Mouse (Mus musculus): ENCODE results near the gene Tmem160. TPM values are rescaled to one million over a fixed set of nuclear protein-coding genes. Genes with fewer than 3 reads are reported as not detected.
A peak's percentile ranks its signal among the peaks of the same experiment; 100 is the strongest.

Gene Tmem160
- total and polyA plus RNA-seq, 3 experiments, result 30.9 to 89.1 (median 48.9) TPM

DNA sequence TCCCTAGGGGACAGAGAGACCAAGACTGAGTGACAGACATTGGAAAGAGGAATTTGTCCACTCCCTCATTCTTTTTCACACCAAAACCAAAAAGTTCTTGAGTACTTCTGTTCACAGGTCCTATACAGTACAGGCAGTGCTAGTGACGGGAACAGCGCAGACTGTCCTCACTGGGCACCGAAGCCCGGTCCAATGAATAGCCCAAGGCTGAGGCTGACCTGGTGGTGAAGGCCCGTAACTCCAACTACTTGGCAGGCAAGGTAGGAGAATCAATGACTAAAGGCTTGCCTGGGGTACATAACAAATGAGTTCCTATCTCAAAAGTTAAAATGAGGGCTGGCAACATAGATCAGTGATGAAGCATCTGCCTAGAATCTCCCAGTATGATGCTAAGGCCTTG is 13.0 kb downstream of the Tmem160 start:
- DNase-seq (ENCODE audit: extremely low read depth), result no peak
- Histone ChIP-seq H3K27me3 (replicated peaks) (peaks cover 5% of the 10 kb centered on the region), H3K27ac (ENCODE audit: insufficient read depth, low read depth) (no peak overlapping the region), H3K9ac (ENCODE audit: insufficient read depth, low read depth) (no peak overlapping the region), H3K4me3 (replicated peaks in 1 of 3; ENCODE audit: low read depth in 2 of 3, low read length in 2 of 3, poor library complexity in 1 of 3) (no peak overlapping the region), H3K9me3 (replicated peaks; ENCODE audit: low read length) (no peaks in the 10 kb centered on the region), H3K36me3 (replicated peaks in 1 of 2; ENCODE audit: control insufficient read depth in 1 of 2, insufficient read depth in 1 of 2, low read length in 1 of 2) (no peaks in the 10 kb centered on the region), H3K4me2 (ENCODE audit: insufficient read depth, low read depth, poor library complexity, severe bottlenecking) (no peak overlapping the region), H3K79me2 (replicated peaks; ENCODE audit: control insufficient read depth, extremely low read depth, insufficient read depth, poor library complexity, severe bottlenecking) (no peaks in the 10 kb centered on the region), H3K4me1 (ENCODE audit: control insufficient read depth in 1 of 2, insufficient read depth in 2 of 2) (peaks cover 2 to 6% of the 10 kb centered on the region in 2 experiments; a peak in 3 of 4 replicates)
- TF ChIP-seq MXI1 (IDR thresholded peaks at IDR 0.05; ENCODE audit: low read depth, low read length), result no peak
- no peak for TF ChIP-seq ZMIZ1 (IDR thresholded peaks at IDR 0.05; ENCODE audit: low read depth, low read length)
- TF ChIP-seq HCFC1 (IDR thresholded peaks at IDR 0.05; ENCODE audit: low read depth, low read length), result no peak
- TF ChIP-seq MAZ (IDR thresholded peaks at IDR 0.05; ENCODE audit: low read depth, low read length), result no peak
- in situ Hi-C loops (cut with MboI; ENCODE audit: low pct_ligation_motif_present, low pct_unique_long_range_greater_than_20kb, low sequenced_read_pairs) (loop anchor here (5.0 kb wide), 1 partner anchor 68 kb away; no protein-coding TSS in a partner anchor), dilution Hi-C loops (cut with MboI; ENCODE audit: extremely low pct_ligation_motif_present, extremely low pct_unique_long_range_greater_than_20kb, low sequenced_read_pairs) (no loop called here)

- peak; percentile 45 for DNase-seq (ENCODE audit: extremely low read depth)
- Histone ChIP-seq H3K9me3 (replicated peaks; ENCODE audit: low read length) (no peaks in the 10 kb centered on the region), H3K27me3 (replicated peaks) (peaks cover 5% of the 10 kb centered on the region), H3K4me2 (ENCODE audit: insufficient read depth, low read depth, poor library complexity, severe bottlenecking) (no peak overlapping the region), H3K4me1 (ENCODE audit: control insufficient read depth in 1 of 2, insufficient read depth in 2 of 2) (peaks cover 0 to 6% of the 10 kb centered on the region in 2 experiments; a peak in 2 of 4 replicates), H3K27ac (ENCODE audit: insufficient read depth, low read depth) (no peak overlapping the region), H3K4me3 (replicated peaks in 1 of 3; ENCODE audit: low read depth in 2 of 3, low read length in 2 of 3, poor library complexity in 1 of 3) (no peak overlapping the region), H3K79me2 (replicated peaks; ENCODE audit: control insufficient read depth, extremely low read depth, insufficient read depth, poor library complexity, severe bottlenecking) (no peaks in the 10 kb centered on the region), H3K36me3 (replicated peaks in 1 of 2; ENCODE audit: control insufficient read depth in 1 of 2, insufficient read depth in 1 of 2, low read length in 1 of 2) (no peaks in the 10 kb centered on the region), H3K9ac (ENCODE audit: insufficient read depth, low read depth) (no peak overlapping the region)
- TF ChIP-seq MEF2A (IDR thresholded peaks at IDR 0.05; ENCODE audit: borderline replicate concordance, low read depth, low read length) (no peak), BHLHE40 (IDR thresholded peaks at IDR 0.05; ENCODE audit: low read depth, low read length) (no peak), CTCF (conservative IDR thresholded peaks at IDR 0.05 in 1 of 2, IDR thresholded peaks at IDR 0.05 in 1 of 2; ENCODE audit: low read depth in 2 of 2, low read length in 2 of 2) (peak; percentile 20 to 91; a peak in 2 of 4 replicates)
- in situ Hi-C loops (cut with MboI; ENCODE audit: low pct_ligation_motif_present, low pct_unique_long_range_greater_than_20kb, low sequenced_read_pairs) (loop anchor here (5.0 kb wide), 1 partner anchor 69 kb away; no protein-coding TSS in a partner anchor), dilution Hi-C loops (cut with MboI; ENCODE audit: extremely low pct_ligation_motif_present, extremely low pct_unique_long_range_greater_than_20kb, low sequenced_read_pairs) (no loop called here)
These were observed 14.0 kb downstream of the Tmem160 start for GRCm38 (mm10) chr7:16466565-16466964.

DNA sequence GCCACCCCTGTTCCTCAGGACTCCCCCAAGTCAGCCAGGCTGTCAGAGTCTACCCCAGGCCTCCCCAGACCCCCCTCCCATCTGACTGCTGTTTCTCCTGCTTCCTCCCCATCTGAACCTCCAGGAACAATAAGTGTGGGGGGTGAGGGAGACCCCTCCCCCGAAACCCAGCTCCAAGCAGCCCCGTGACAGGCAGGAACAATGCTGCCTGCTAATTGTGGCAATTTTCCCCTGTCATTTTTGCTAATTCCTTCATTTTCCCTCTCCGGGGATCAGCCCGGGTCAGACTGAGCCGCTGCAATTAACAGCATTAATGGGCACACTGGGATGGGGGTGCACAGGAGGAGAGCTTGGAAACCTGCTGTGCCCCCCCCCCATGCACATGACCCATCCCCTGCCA is 15.5 kb downstream of the Tmem160 start:
- H3K9ac ChIP-seq (ENCODE audit: insufficient read depth, low read depth), result no peak overlapping the region
- no peak for TF ChIP-seq JUND (conservative IDR thresholded peaks at IDR 0.05; ENCODE audit: low read depth, low read length)
- TF ChIP-seq SIN3A (IDR thresholded peaks at IDR 0.05; ENCODE audit: low read length), result no peak
- no peak for TF ChIP-seq MYC (IDR thresholded peaks at IDR 0.05; ENCODE audit: low read depth, low read length)
- TF ChIP-seq RAD21 (IDR thresholded peaks at IDR 0.05; ENCODE audit: low read depth, low read length), result no peak
- no peak for TF ChIP-seq BHLHE40 (IDR thresholded peaks at IDR 0.05; ENCODE audit: low read depth, low read length)
- H3K9me3 ChIP-seq (replicated peaks; ENCODE audit: low read length), result no peaks in the 10 kb centered on the region
- in situ Hi-C loops (cut with MboI; ENCODE audit: low pct_ligation_motif_present, low pct_unique_long_range_greater_than_20kb, low sequenced_read_pairs) (loop anchor here (5.0 kb wide), 1 partner anchor 71 kb away; no protein-coding TSS in a partner anchor), dilution Hi-C loops (cut with MboI; ENCODE audit: extremely low pct_ligation_motif_present, extremely low pct_unique_long_range_greater_than_20kb, low sequenced_read_pairs) (no loop called here)
- DNase-seq (ENCODE audit: extremely low read depth), result no peak
- H3K4me3 ChIP-seq (replicated peaks in 1 of 3; ENCODE audit: low read depth in 2 of 3, low read length in 2 of 3, poor library complexity in 1 of 3), result no peak overlapping the region
- H3K4me1 ChIP-seq (ENCODE audit: control insufficient read depth in 1 of 2, insufficient read depth in 2 of 2), result peaks cover 0 to under 1% of the 10 kb centered on the region in 2 experiments; a peak in 2 of 4 replicates
- H3K36me3 ChIP-seq (replicated peaks in 1 of 2; ENCODE audit: control insufficient read depth in 1 of 2, insufficient read depth in 1 of 2, low read length in 1 of 2), result no peaks in the 10 kb centered on the region
- peaks cover 5% of the 10 kb centered on the region for H3K27me3 ChIP-seq (replicated peaks)
- no peaks in the 10 kb centered on the region for H3K79me2 ChIP-seq (replicated peaks; ENCODE audit: control insufficient read depth, extremely low read depth, insufficient read depth, poor library complexity, severe bottlenecking)
- no peak overlapping the region for H3K4me2 ChIP-seq (ENCODE audit: insufficient read depth, low read depth, poor library complexity, severe bottlenecking)
- H3K27ac ChIP-seq (ENCODE audit: insufficient read depth, low read depth), result no peak overlapping the region

Data from CH12.LX (cell line).